Mouse (Mus musculus): ENCODE data around the gene Olfr971.
"Not testable (repeated sequence)": the region's sequence is repeated elsewhere in the genome, so short reads cannot be mapped to it uniquely, and the experiment has no call there.

The Olfr971 gene

GRCm38 (mm10) chr9:39836576-39836975 lies at the start of gene Olfr971:
Gene Olfr971, plus strand, starts transcription at chr9:39836876.
- in situ Hi-C loops (cut with MseI, MboI), result not testable (repeated sequence)

- in situ Hi-C loops (cut with MseI, MboI), result no loop called here
These were observed 46.1 kb upstream of the Olfr971 start, which contains the start of gene Olfr969 for GRCm38 (mm10) chr9:39790558-39790957. Gene Olfr969, plus strand, starts transcription at chr9:39790945.

- in situ Hi-C loops (cut with MseI, MboI), result no loop called here
These were observed 28.1 kb upstream of the Olfr971 start, which contains the start of gene Olfr970 for GRCm38 (mm10) chr9:39808560-39808959. Gene Olfr970, plus strand, starts transcription at chr9:39808860.

- in situ Hi-C loops (cut with MseI, MboI), result no loop called here
These were observed 29.4 kb downstream of the Olfr971 start, which contains the start of gene Olfr972 for GRCm38 (mm10) chr9:39866122-39866521. Gene Olfr972, plus strand, starts transcription at chr9:39866422.

GRCm38 (mm10) chr9:39871986-39872385 lies 35.3 kb downstream of the Olfr971 start:
- in situ Hi-C loops (cut with MseI, MboI), result not testable (repeated sequence)

GRCm38 (mm10) chr9:39877541-39878396 lies 41.1 kb downstream of the Olfr971 start:
- in situ Hi-C loops (cut with MseI, MboI), result not testable (repeated sequence)
